Mouse (Mus musculus) layer of hippocampus, adult 2 months (tissue): ENCODE data around the gene Tnik. TPM values are rescaled to one million over a fixed set of nuclear protein-coding genes. Genes with fewer than 3 reads are reported as not detected.

Experiments
- DNase-seq, 2 experiments: peaks; one replicate each; pipeline ENCODE4 v3.0.0; 2022; ENCODE audit warnings: low spot score in 2 of 2
- H3K27ac ChIP-seq: fragments of 200-600 bp; 2 replicates; pipeline ENCODE4 v1.8.1; 2022
- H3K4me3 ChIP-seq: fragments of 200-600 bp; 2 replicates; pipeline ENCODE4 v1.8.1; 2022; ENCODE audit warnings: mild to moderate bottlenecking
- CTCF ChIP-seq: fragments of 200-600 bp; conservative IDR thresholded peaks from 2 replicates; pipeline ENCODE4 v1.8.1; 2022; ENCODE audit warnings: antibody characterized with exemption, mild to moderate bottlenecking, moderate library complexity
- total RNA-seq, 2 experiments: library from RNA; stranded (reverse); gene quantifications; 2 replicates each; pipeline ENCODE4 v1.2.3; 2021

Tnik gene
- total RNA-seq, 2 experiments from 2014 or later: 220 to 223 TPM

DNA sequence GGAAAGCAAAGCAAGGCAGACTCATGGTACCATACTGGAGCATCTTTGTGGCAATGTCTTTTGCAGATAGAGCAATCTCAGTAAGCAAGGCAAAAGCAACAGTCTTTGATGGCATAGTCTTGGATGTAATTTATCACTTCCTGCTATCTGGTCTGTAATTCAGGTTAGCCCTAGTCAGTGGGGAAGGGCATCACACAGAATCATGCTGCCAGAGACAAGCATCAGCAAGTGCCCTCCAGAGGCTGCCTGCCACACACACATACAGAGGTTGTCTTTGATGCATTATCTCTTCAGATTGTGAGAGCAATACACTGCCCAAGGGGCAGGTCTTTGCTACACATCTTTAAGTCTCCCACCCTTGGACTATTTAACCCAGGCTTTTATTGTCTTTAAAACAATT lies 8.9 kb downstream of the Tnik start:
- Histone ChIP-seq H3K27ac (no peak overlapping the region), H3K4me3 (no peak overlapping the region)
- no peak for DNase-seq
- no peak for TF ChIP-seq CTCF

DNA sequence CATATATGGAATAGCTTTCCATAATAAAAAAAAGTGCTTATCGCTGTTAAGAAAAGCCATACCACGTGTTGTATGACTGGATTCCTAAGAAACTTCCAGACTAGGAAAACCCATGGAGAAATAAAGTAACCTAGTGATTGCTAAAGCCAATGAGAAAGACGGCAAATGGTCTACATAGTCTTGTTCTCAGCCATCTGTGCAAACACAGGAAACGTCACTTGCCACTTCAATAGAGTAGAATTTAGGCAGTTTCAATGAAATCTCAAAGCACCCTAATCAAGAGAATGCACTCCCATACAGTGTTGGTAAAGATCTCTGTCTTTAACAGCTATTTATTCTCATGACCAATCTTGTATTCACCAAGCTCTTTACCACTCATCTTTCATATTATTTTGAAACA lies 11.7 kb downstream of the Tnik start:
- Histone ChIP-seq H3K27ac (no peak overlapping the region), H3K4me3 (no peak overlapping the region)
- no peak for TF ChIP-seq CTCF
- DNase-seq: no peak

DNA sequence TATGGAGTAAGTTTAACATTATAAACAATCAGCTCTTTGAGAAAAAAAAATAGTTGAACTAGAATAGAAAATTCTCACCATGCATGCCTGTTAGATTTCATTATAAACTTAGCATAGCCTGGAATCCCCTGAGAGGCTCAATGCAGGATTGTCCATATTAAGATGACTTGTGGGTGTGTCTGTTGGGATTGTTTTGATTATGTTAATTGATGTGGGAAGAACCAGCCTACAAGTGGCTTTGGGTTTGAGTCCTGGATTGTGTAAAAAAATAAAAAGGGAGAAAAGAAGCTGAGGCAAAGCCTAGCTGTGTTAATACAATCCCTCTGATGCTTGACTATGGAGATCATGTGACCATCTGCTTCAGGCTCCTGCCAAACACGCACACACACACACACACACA lies 26.7 kb downstream of the Tnik start:
- Histone ChIP-seq H3K4me3 (no peak overlapping the region), H3K27ac (no peak overlapping the region)
- no peak for DNase-seq
- no peak for TF ChIP-seq CTCF

DNA sequence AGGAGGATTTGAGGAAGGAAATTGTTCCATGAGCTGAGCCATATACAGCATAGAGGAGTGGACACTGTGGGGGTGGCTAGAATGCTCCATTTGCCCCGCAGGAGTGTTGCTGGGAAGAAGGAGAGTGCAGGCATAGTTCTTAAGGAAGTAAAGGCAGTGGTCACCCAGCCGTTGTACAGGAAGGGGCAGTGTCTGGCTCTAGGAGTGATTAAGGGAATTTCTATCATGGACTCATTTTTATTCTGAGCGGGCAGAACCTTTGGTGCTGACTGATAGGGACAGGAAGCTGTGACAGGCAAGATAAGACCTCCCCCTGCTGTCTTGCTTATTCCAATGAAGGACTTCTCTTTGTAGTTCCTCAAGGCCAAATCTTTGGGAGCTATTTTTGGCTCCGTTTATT lies 38.4 kb downstream of the Tnik start:
- TF ChIP-seq CTCF: no peak
- no peak overlapping the region; the same call in 1 of the 2 replicates for H3K27ac ChIP-seq
- DNase-seq: no peak
- no peak overlapping the region for H3K4me3 ChIP-seq

DNA sequence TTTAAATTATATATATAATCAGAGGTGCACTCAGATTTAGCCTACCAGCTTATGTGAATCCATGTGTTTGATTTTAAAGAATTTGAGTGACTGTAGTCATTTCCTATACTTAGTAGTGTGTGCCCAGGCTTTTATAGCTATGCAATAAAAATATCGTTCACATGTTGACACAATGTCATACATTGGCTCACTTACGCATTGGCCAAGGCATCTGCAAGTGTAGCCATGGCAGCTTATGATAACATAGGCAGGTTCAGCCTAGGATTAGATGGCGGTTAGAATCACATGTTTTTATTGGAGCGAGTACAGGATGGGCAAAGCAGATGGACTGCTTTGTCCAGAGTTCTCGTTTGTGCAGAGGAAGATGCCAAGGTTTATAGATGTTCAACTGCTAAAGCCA lies 40.9 kb downstream of the Tnik start:
- DNase-seq: no peak
- no peak overlapping the region for H3K4me3 ChIP-seq
- H3K27ac ChIP-seq: no peak overlapping the region
- TF ChIP-seq CTCF: no peak

DNA sequence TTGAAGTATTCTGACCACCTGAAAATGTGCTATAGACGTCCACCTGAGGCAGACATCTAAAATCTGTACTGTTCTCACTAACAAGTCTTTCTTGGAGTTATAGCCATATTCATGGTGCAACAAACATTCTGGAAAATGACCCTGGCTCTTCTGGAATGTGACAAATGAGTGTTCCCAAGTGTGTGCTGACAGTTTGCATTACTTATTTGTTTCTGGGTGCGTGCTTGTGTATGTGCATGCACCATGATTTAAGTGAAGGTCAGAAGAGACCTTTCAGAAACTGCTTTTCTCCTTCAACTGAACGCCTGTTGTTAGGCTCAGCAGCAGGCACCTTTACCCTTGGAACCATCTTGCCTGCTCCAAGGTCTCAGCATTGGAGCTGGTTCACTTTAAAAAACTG lies 43.8 kb downstream of the Tnik start:
- H3K27ac ChIP-seq: no peak overlapping the region
- no peak for DNase-seq
- TF ChIP-seq CTCF: no peak
- H3K4me3 ChIP-seq: no peak overlapping the region

DNA sequence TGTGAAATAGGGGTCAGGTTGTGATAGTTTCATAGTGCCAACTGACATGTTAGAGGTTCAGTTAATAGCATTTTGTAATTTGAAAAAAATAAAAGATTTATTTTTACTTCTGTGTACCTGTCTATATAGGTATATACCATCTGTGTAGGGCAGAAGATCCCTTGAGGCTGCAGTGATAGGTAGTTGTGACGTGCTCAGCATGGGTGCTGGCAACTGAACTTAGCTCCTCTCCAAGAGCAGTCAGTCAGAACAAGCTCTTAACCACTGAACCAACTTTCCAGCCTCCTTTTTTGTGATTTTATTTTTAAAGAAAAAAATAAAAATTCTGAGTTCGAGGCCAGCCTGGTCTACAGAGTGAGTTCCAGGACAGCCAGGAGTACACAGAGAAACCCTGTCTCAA lies 51.4 kb downstream of the Tnik start:
- Histone ChIP-seq H3K27ac (no peak overlapping the region), H3K4me3 (no peak overlapping the region)
- TF ChIP-seq CTCF: no peak
- no peak for DNase-seq

DNA sequence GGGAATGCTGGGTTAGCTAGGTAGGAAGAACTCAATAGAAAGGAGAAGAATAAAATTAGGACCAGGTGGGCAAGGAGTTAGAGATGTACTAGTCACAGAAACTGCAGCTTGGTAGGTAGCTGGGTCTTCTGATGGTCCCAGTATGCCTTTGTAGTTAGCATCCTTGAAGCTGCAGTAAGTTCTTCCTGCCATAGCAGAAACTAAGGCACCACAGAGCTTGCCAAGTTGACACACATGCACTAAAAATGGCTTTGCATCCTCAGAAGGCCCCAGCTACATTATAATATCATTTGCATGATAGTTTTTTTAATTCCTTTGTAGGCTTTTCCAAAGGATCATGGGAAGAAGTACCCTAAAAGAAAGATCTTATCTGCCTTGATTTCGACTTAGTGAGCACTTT lies 54.3 kb downstream of the Tnik start:
- Histone ChIP-seq H3K27ac (no peak overlapping the region), H3K4me3 (no peak overlapping the region)
- no peak for TF ChIP-seq CTCF
- DNase-seq: no peak

DNA sequence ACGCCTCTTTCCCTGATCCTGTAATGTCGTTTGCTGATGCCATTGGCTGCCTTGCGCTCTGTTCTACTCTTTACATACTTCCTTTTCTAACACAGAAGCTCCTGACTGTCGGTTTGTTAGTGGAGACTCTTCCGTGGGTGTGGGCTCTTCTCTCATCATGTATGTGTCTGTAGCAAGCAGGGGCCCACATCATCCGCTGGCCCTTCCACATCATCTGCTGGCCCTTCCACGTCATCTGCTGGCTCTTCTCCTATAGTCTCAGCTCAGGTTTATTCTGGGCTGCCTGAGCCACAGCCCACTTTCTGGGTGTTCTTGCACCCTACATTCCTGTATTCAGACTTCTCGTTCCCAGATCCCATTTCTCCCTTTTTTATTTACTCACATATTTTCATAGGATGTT lies 58.6 kb downstream of the Tnik start:
- Histone ChIP-seq H3K4me3 (no peak overlapping the region), H3K27ac (no peak overlapping the region)
- DNase-seq: no peak
- no peak for TF ChIP-seq CTCF

DNA sequence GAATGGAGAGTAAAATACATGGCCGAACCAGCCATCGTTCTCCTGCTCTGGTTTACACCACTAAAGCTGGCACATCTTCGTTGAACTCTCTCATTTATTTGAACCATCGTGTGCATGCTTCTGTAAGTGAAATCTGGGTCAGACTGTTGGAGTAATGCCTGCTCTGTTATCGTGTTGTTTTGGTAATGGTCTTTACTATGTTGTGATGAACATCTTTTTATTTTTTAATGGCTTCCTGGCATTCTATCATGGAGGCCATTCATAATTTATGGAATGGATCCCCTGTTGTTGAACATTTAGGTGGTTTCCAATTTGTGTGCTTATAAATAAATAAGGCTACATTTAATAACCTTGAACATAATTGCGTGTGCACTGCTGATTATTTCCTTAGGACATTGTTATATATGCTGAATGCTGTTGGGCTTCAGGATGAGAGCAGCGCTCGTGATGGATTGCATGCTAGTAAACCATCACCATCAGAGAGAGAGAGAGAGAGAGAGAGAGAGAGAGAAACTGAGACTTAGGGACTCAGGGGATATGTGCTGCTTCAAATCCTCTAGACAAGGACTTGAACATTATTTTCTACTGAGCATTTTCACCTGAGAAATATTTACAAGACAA lies 62.7 kb downstream of the Tnik start:
- Histone ChIP-seq H3K27ac (no peak overlapping the region; the same call in 1 of the 2 replicates), H3K4me3 (no peak overlapping the region)
- no peak for TF ChIP-seq CTCF
- DNase-seq: no peak

DNA sequence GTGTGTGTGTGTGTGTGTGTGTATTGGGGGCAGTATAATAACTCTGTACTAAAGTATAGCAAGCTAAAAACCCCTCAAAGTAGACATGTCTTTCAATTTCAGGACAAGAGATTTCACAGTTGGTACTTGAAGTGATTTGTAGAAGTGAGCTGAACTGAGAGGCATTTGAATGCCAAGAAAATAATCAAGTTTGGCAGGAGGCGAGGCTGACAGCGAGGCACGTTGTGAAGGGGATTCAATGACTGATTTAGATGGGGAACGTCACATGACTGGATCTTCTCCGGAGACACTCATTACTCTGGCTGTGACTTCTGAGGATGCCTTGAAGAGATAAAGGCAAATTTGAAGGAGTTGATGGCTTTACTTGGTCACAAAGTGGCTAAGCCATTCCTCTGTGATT lies 69.3 kb downstream of the Tnik start:
- H3K27ac ChIP-seq: peak overlapping the region; percentile 46; the same call in 1 of the 2 replicates
- no peak for DNase-seq
- H3K4me3 ChIP-seq: no peak overlapping the region
- no peak for TF ChIP-seq CTCF

DNA sequence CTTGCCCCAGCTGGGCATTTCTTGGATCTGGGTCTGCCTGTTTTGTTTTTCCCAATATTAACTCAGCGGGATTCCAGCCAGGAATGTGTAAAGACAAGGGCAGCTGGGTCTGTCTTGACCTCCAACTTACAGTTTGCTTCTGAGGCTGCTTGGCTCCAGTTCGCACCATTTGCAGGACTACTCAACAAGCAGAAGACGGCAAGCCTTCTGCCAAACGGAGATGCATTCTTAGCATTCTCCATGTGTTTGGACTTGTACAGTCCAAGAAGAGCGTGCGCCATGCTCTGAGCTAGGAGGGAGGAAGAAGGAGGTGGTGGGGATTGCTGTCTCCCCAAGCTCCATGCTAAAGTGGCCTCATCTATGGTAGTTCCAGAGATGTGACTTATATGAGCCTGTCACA lies 70.9 kb downstream of the Tnik start:
- H3K4me3 ChIP-seq: no peak overlapping the region
- H3K27ac ChIP-seq: peak overlapping the region; percentile 81
- no peak for DNase-seq
- TF ChIP-seq CTCF: no peak

DNA sequence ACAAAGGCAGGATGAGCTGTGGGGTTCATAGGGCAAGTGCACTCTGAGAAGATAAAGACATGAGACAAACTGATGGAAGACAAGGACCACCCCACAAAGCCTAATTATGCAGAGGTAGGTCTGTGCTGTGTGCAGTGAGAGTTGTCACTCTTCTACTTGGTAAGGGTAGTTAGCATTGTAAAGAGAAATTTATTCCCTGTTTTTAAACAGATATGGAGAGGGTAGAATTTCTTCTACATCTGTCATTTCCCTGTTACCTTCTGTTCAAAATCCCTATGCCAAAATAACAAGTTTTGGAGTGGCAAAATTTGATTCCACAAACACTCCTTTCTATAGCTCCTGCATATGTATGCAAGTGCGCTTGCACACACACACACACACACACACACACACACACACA lies 71.5 kb downstream of the Tnik start:
- no peak for TF ChIP-seq CTCF
- H3K4me3 ChIP-seq: no peak overlapping the region
- H3K27ac ChIP-seq: peak overlapping the region; percentile 81
- DNase-seq: no peak

DNA sequence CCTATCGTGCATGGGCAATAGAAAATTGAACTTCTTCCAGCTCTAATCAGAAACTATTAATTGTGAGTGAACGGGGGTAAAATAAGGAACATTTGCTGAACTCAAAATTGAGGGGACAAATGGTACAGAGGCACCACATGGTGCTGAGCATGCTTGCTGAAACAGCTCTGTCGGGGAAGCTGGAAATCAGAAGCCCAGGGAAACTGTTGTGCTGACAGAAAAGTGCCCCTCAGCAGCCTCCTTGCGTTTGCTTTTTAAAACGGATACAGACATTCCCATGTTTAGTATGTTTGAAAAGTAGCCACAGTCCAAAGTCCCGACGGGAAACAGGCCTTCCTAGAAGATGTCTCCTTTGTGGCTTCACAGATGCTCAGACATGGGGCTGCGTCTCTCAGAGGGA lies 77.1 kb downstream of the Tnik start:
- peak; percentile 55 to 66 for DNase-seq
- no peak for TF ChIP-seq CTCF
- Histone ChIP-seq H3K4me3 (no peak overlapping the region), H3K27ac (peak overlapping the region; percentile 80)

DNA sequence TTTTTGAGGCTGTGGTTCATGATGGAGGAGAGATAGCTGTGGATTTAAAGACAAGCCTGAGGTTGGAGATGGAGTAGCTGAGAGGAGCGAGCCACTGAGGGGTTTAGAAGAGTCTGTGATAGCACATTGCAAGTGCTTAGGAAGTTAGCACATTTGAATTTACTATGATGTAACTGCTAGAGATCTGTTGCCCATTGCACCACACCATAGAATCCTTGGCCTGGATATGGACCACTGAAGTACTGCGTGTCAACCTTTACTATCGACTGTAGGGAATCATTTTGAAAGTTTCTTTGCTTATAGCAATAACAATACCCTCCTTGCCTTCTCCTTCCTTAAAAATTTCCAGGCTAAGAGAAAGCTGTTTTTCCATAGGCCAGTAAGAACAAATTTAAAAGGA lies 80.2 kb downstream of the Tnik start:
- H3K27ac ChIP-seq: peak overlapping the region; percentile 80
- no peak for TF ChIP-seq CTCF
- H3K4me3 ChIP-seq: no peak overlapping the region
- no peak for DNase-seq
